Mouse (Mus musculus) small intestine, adult 2 months (tissue): Measurements from ENCODE around the gene Slc7a5.
A peak's percentile ranks its signal among the peaks of the same experiment; 100 is the strongest.

ENCODE experiments used
- CTCF ChIP-seq: fragments of 200-500 bp; IDR thresholded peaks from 2 replicates; pipeline ENCODE4 v1.5.1; 2012; ENCODE audit warnings: low read depth, mild to moderate bottlenecking, control low read depth, inconsistent platforms, low read length, moderate library complexity, mixed read lengths; ENCODE audit not compliant: insufficient replicate concordance, insufficient read length; ENCODE audit errors: extremely low read depth
- POLR2A ChIP-seq: fragments of 200-500 bp; IDR thresholded peaks from 2 replicates; pipeline ENCODE4 v1.6.1; 2012; ENCODE audit warnings: low read depth, mild to moderate bottlenecking, control low read depth, inconsistent platforms, low read length, moderate library complexity

DNA sequence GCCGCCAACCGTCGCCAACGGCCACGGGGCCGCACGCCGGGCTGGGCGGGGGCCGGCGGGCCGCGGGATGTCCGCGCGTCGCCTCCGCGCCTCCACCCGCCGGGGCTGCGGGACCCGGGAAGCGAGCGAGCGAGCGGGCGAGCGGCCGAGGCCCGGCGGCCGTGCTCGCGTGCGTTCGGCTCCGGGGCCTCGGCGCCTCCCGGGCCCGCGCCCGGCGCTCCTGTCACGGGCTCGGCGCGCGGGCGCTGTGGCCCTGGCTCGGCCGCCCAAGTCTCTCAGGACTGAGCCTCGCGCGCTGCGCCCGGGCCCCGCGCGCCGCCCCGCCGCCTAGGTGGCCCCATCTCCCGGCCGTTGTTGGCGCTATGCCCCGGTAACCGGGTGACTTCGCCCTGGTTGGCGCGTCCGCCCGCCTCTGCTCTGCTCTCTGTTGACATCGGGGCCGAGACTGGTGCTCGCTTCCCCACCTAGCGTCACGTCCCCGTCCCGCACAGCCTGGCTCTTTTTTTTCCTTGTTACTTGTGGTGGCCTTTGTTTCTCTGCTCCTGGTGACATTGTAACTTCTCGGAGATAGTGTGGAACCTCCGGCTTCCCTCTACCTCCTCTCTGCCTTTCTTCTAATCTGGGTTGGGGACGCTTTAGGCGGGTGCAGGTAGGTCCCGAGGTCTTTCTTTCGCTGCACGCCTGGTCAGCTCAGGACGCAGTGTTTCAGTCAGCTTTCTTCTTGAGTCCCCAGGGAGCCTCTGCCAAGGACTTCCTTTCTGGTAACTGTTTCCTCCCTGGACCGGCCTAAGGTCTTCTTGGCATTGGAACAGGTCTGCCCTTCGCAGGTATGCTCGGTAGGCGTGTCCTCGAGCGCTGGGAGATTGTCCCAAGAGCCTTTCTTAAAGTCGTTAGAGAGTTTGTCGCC, 43.5 kb upstream of the Slc7a5 start:
- TF ChIP-seq POLR2A: peak; percentile 84; the same call in 1 of the 2 replicates
- TF ChIP-seq CTCF: peak; percentile 14; the same call in 1 of the 2 replicates
